Mouse (Mus musculus) embryonic facial prominence, embryonic 10.5 days (tissue): Measurements from ENCODE around the gene Nr5a1. TPM values are rescaled to one million over a fixed set of nuclear protein-coding genes. Genes with fewer than 3 reads are reported as not detected.

Experiments
- DNase-seq: peaks from one replicate; pipeline ENCODE4 v3.0.0-alpha.2; 2017; ENCODE audit warnings: low spot score
- H3K27ac ChIP-seq: fragments of 300-500 bp; sonication (generic); replicated peaks from 2 replicates; pipeline ENCODE4 v1.5.1; 2016; ENCODE audit warnings: mild to moderate bottlenecking
- H3K27me3 ChIP-seq: fragments of 300-500 bp; sonication (generic); replicated peaks from 2 replicates; pipeline ENCODE4 v1.6.1; 2016; ENCODE audit warnings: low read depth, mild to moderate bottlenecking; ENCODE audit not compliant: poor library complexity, severe bottlenecking
- H3K36me3 ChIP-seq: fragments of 300-500 bp; sonication (generic); replicated peaks from 2 replicates; pipeline ENCODE4 v1.6.1; 2016; ENCODE audit warnings: mild to moderate bottlenecking, moderate library complexity
- H3K4me1 ChIP-seq: fragments of 300-500 bp; sonication (generic); 2 replicates; pipeline ENCODE4 v1.6.1; 2016
- H3K4me3 ChIP-seq: fragments of 300-500 bp; sonication (generic); 2 replicates; pipeline ENCODE4 v1.5.1; 2016; ENCODE audit warnings: mild to moderate bottlenecking, moderate library complexity
- H3K9me3 ChIP-seq: fragments of 300-500 bp; sonication (generic); 2 replicates; pipeline ENCODE4 v1.6.1; 2016; ENCODE audit warnings: mild to moderate bottlenecking
- WGBS: fragments of 180-500 bp; shearing (Covaris S2); methylation state at CpG from one replicate; pipeline ENCODE4 v1.1.7; 2016; 5-methylcytosine and 5-hydroxymethylcytosine counted together
- polyA plus RNA-seq: library from polyadenylated mRNA; unstranded; fragments of >200 nt; fragmentation: Nextera tagmentation; extraction: Ambion mirVana; gene quantifications from 2 replicates; pipeline ENCODE4 v1.2.1, GENCODE M21; 2016

Nr5a1 gene
- polyA plus RNA-seq, 1 experiment from 2014 or later, result 0.97 TPM

DNA sequence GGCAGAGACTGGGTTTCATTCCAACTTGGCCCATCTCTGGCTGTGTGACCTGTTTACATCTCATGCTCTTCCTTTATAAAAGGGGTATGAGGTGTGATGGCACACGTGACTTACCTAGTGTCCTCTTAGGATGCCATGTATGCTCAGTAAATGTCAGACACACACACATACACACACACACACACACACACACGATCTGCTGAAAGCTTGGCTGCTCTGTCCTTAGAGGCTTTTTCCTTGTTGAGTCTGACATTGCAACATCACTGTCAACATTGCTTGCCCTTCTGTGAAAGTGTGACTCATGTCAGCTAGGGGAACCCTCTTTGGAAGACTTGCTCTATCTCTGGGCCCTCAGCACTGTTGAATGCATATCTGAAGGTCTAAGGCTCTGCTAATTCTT, 3.1 kb upstream of the Nr5a1 start:
- Histone ChIP-seq H3K4me3 (no peak overlapping the region), H3K9me3 (no peaks in the 10 kb centered on the region), H3K36me3 (no peaks in the 10 kb centered on the region), H3K27ac (no peak overlapping the region), H3K27me3 (peaks cover 49% of the 10 kb centered on the region), H3K4me1 (peaks cover 25% of the 10 kb centered on the region)
- WGBS, result 89% methylated on average over 2 of the region's 2 CpGs
- DNase-seq, result no peak

DNA sequence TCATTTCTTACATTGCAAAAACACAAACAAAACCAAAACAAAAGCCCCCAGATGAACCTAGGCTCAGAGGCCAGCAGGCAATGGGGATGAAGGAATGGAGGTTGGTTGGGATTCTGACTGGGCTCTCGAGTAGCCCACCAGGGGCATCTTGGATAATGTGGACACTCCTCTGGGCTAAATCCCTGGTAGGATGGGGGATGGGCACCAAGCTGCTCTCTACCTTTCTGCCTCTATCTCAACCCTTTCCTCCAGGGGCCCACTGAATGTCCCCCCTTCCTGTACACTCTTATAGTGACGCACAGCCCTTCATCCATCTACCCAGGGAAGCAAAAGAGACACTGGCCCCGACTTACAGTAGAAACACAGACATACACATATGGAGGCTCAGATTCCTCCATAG, 746 bp downstream of the Nr5a1 start:
- no peak overlapping the region for H3K4me3 ChIP-seq
- no peaks in the 10 kb centered on the region for H3K9me3 ChIP-seq
- peaks cover 26% of the 10 kb centered on the region for H3K4me1 ChIP-seq
- 70% methylated on average over 3 of the region's 3 CpGs for WGBS
- peaks cover 85% of the 10 kb centered on the region for H3K27me3 ChIP-seq
- H3K27ac ChIP-seq, result no peak overlapping the region
- DNase-seq, result no peak
- no peaks in the 10 kb centered on the region for H3K36me3 ChIP-seq

DNA sequence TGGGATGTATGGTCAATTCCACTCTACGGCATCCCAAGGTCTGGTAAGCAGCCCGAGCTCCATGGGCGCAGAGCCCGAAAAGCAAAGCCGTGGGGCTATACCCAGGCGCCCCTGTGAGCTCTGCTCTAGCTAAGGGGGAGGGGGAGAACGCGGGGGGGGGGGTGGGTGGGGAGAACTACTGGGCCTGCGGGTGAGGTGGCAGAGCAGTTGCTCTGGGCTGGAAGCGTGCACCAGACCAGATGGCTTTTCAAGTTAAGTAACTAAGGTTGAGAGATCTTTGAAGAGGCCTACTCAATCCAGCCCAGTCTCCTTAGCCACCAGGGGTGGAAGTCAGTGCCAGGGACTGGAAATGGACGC, 1.6 kb downstream of the Nr5a1 start:
- no peak overlapping the region for H3K4me3 ChIP-seq
- 16% methylated on average over 11 of the region's 11 CpGs for WGBS
- DNase-seq, result no peak
- peaks cover 85% of the 10 kb centered on the region for H3K27me3 ChIP-seq
- no peaks in the 10 kb centered on the region for H3K9me3 ChIP-seq
- no peak overlapping the region for H3K27ac ChIP-seq
- H3K4me1 ChIP-seq, result peaks cover 24% of the 10 kb centered on the region
- no peaks in the 10 kb centered on the region for H3K36me3 ChIP-seq

DNA sequence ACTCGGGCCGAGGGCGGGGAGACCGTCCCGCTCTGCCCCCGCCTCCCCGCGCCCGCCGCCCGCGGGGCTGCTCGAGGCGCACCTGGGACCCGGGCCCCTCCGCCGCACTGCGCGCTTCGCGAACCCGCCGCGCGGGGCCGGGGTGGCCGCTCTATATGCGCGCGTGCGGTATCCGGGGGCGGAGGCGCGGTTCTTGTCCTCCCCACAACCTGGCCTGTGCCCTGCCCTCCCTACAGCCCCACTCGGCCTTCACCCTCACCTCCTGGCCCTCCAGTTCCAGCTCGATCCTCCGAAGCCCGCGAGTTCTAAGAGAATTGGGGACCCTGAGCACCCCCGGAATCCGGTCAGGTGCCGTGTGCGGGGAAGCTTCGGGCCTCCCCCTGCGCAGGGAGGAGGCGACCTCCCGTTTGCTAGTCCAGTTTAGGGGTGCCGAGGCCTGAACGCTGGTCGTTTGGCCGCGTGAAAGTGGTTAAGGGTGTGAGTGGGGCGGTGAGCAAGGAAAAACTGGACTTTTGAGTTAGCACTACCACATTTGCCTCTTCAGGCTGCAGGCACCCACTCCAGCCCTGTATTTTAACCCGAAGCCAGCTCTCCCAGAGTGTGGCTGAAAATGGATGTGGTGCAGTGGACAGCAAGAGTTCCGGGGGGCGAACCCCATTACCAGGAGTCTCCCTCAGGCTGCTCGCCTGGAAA, 2.1 kb downstream of the Nr5a1 start:
- 3% methylated on average over 58 of the region's 58 CpGs for WGBS
- Histone ChIP-seq H3K4me1 (peaks cover 27% of the 10 kb centered on the region), H3K36me3 (no peaks in the 10 kb centered on the region), H3K9me3 (no peaks in the 10 kb centered on the region), H3K27ac (no peak overlapping the region), H3K4me3 (peak overlapping the region; percentile 49), H3K27me3 (peaks cover 87% of the 10 kb centered on the region)
- DNase-seq, result peak; percentile 53

DNA sequence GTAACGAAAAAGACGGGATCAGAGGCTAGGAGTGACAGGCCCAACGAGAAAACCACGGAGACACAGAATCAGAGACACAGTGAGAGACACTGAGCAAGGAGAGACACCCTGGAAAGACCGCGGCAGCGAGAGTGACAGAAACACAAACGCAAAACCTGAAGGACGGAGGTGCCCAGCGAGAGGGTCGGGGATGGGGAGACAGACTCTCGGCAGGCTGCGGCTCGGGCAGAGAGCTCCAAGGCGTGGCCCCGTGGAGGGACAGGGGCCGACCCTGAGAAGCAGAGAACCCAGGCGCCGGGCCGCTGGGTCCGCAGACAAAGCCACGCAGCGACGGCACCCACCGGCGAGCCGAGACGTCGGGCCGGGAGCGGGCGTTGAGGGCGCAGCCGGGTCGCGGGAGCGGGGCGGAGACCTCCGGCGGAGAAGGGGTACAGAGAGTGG, 2.9 kb downstream of the Nr5a1 start:
- peak overlapping the region; percentile 49 for H3K4me3 ChIP-seq
- peaks cover 30% of the 10 kb centered on the region for H3K4me1 ChIP-seq
- H3K36me3 ChIP-seq, result no peaks in the 10 kb centered on the region
- H3K27me3 ChIP-seq, result peaks cover 95% of the 10 kb centered on the region
- no peaks in the 10 kb centered on the region for H3K9me3 ChIP-seq
- 1% methylated on average over 40 of the region's 40 CpGs for WGBS
- H3K27ac ChIP-seq, result no peak overlapping the region
- no peak for DNase-seq

DNA sequence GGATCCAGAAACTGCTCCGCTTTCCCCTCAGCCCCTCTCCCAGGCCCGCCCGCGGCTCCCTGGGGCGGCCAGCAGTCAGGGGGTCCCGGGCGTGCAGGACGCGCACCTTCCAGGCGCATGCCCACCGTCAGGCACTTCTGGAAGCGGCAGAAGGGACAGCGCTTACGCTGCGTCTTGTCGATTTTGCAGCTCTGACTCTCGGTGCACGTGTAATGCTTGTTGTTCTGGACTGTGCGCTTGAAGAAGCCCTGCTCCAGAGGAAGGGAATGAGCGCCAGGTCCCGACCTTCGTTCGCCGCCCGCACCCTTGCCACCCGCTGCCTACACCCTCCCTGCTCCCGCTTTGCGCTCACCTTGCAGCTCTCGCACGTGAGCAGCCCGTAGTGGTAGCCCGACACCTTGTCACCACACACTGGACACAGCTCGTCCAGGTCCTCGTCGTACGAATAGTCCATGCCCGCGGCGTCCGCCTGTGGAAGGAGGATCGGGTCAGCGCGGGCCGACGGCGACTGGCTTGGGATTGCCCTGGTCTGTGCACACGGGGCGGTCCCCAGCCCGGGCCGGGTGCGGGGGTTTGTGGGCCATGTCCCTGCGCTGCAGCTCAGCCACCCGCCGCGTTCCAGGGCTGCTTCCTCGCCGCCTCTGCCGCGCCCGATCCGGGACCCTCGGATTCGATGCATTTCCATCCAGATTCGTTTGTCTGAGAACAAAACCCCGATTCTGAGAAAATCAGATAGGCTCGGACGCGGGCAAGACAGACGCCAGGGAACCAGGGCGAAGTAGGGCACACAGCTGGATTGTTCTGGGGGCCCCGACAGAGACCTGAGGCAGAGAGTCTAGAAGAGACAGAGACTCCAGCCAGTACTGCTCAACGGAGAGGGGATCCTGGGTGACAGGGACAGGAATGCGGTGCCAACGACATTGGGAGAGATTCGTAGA, 3.8 kb downstream of the Nr5a1 start:
- Histone ChIP-seq H3K4me1 (peaks cover 37% of the 10 kb centered on the region), H3K27me3 (peaks cover 98% of the 10 kb centered on the region), H3K27ac (no peak overlapping the region), H3K4me3 (peak overlapping the region; percentile 41), H3K9me3 (no peaks in the 10 kb centered on the region), H3K36me3 (no peaks in the 10 kb centered on the region)
- DNase-seq, result peak; percentile 73
- WGBS, result 1% methylated on average over 75 of the region's 75 CpGs

DNA sequence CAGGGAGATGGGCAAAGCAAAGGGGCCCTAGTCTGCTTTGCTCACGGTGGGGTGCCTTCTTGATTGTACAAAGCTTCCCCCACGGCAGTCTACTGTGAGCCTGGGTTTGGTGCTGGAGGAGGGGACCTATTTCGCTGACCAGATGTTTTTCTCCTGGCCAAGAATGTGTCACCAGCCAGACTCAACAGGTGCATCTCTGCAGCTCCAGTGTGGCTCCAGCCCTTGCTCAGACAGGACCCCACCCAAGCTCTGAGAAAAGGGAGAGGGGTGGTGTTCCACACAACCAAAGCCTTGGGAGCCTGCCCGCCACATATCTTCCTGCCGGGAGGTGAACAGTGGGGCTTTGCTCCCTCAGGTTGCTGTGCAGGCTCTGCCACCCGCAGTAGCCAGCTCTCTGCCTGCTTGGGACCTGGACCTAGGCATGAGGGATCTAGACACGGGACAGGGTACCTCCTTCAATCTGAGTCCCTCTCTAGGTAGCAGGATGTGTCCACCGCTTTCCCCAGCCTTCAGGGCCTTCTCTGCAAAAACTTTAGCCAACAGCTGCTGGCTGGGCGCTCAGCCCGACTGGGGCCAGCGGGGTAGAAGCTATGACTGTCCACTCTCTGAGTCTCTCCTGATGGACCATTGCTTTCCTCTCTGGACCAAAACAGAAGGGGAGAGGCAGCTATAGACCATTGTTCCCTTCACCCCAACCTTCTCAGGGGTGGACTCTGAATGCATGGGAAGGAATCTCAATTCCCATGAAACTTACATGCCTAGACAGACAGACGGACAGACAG, 5.2 kb downstream of the Nr5a1 start:
- H3K27me3 ChIP-seq, result peaks cover 100% of the 10 kb centered on the region
- no peak overlapping the region for H3K4me3 ChIP-seq
- no peak overlapping the region for H3K27ac ChIP-seq
- 21% methylated on average over 12 of the region's 12 CpGs for WGBS
- H3K9me3 ChIP-seq, result no peaks in the 10 kb centered on the region
- peaks cover 37% of the 10 kb centered on the region for H3K4me1 ChIP-seq
- H3K36me3 ChIP-seq, result no peaks in the 10 kb centered on the region
- no peak for DNase-seq

DNA sequence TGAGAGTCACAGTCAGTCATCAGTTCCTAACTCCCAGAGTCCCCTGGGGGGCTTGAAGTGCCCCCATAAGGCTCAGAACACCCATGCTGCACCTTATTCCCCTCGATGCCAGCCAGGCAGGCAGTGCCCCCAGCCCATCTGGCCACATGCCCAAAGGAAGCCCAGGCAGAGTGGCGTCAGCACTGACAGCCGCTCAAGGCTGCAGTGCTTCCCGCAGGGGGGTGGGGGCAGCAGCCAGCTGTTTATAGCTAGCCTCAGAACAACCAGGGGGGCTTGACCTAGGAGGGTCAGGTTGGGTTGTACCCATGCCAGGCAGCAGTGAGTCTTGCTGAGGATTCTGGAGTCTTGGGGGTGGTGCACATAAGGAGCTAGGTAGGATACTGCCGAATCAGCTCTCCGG, 7.7 kb downstream of the Nr5a1 start:
- WGBS, result 47% methylated on average over 6 of the region's 6 CpGs
- H3K4me1 ChIP-seq, result peaks cover 30% of the 10 kb centered on the region
- no peaks in the 10 kb centered on the region for H3K36me3 ChIP-seq
- H3K27me3 ChIP-seq, result peaks cover 100% of the 10 kb centered on the region
- no peak overlapping the region for H3K4me3 ChIP-seq
- H3K9me3 ChIP-seq, result no peaks in the 10 kb centered on the region
- DNase-seq, result no peak
- H3K27ac ChIP-seq, result no peak overlapping the region

DNA sequence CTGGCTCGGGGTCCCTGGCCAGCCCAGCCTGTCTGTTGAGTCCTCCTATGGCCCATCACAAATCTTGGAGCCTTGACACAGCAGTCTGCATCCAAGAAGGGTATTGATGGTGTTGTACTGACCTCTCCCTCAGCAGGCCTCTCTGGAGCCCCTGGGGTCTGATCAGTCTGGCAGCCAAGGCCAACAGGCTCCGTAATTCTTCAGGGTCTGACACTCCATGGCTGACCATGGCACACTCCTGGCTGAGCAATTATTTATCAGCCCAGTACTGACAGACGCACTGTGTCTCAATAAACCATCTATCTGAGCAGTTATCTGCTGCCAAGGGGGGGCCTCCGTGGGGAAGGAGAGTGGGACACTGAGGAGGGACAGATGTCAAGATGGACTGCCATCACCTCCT, 9.3 kb downstream of the Nr5a1 start:
- no peak for DNase-seq
- 77% methylated on average over 4 of the region's 4 CpGs for WGBS
- H3K27ac ChIP-seq, result no peak overlapping the region
- peaks cover 16% of the 10 kb centered on the region for H3K4me1 ChIP-seq
- no peaks in the 10 kb centered on the region for H3K9me3 ChIP-seq
- no peaks in the 10 kb centered on the region for H3K36me3 ChIP-seq
- peaks cover 100% of the 10 kb centered on the region for H3K27me3 ChIP-seq
- no peak overlapping the region for H3K4me3 ChIP-seq

DNA sequence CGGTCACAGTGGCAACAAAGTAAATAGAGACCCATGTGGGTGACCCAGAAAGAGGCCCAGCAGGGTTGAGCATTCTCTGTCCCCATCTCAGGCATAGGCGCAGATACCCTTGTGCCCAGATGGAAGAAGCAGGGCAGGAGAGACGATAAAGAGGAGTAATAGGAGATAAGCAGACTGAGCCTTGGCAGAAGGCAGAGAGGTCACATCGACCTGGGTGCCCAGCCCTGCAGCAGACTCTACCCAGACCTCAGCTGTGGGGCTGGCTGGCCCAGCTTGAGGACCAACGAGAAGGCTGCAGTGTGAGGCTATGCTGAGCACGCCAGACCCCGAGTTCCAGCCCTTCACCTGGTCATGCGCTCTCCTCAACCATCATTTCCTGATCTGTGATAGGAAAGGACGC, 10.0 kb downstream of the Nr5a1 start:
- no peaks in the 10 kb centered on the region for H3K36me3 ChIP-seq
- peaks cover 15% of the 10 kb centered on the region for H3K4me1 ChIP-seq
- H3K27ac ChIP-seq, result no peak overlapping the region
- H3K27me3 ChIP-seq, result peaks cover 100% of the 10 kb centered on the region
- H3K9me3 ChIP-seq, result no peaks in the 10 kb centered on the region
- WGBS, result 86% methylated on average over 9 of the region's 9 CpGs
- H3K4me3 ChIP-seq, result no peak overlapping the region
- DNase-seq, result no peak

DNA sequence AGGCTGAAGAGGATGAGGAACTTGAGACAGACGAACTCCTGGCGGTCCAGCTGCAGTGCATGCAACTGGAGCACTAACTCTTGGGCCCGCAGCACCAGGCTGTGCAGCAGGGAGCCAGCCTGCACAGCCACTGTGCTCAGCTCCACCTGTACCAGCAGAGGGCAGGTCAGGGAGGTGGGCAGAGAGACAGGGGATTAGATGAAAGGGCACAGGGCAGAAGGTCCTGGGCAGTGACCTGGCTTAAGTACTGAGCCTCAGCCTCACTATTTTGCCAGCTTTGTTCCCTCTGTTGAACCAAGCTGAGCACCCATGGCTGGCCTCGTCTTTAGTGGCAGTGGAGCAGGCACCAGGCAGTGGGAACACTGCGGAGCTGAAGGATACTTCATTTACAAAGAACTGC, 14.2 kb downstream of the Nr5a1 start:
- H3K27ac ChIP-seq, result no peak overlapping the region
- H3K27me3 ChIP-seq, result peaks cover 100% of the 10 kb centered on the region
- DNase-seq, result no peak
- H3K36me3 ChIP-seq, result no peaks in the 10 kb centered on the region
- no peak overlapping the region for H3K4me3 ChIP-seq
- 66% methylated on average over 5 of the region's 5 CpGs for WGBS
- peaks cover 26% of the 10 kb centered on the region for H3K4me1 ChIP-seq
- no peaks in the 10 kb centered on the region for H3K9me3 ChIP-seq

DNA sequence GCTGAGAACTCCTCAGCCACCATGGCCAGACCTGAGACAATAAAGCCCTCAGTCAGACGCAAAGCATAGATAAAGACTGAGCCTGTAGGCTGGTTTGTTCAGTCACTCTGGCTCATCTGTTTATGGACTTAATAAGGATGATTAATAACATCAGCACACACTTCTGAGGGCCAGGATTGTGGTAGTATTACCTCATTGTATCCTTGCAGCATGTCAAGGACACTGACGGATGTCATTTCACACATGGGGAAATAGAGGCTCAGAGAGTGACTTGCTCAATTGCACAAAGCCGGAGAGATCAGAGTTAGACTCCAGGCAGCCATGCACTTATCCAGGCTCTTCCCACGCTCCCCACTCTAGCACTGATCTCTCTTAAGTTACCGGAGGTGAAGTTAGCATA, 15.7 kb downstream of the Nr5a1 start:
- peaks cover 28% of the 10 kb centered on the region for H3K4me1 ChIP-seq
- no peaks in the 10 kb centered on the region for H3K9me3 ChIP-seq
- H3K4me3 ChIP-seq, result no peak overlapping the region
- H3K27ac ChIP-seq, result no peak overlapping the region
- DNase-seq, result no peak
- 87% methylated on average over 5 of the region's 5 CpGs for WGBS
- H3K36me3 ChIP-seq, result no peaks in the 10 kb centered on the region
- H3K27me3 ChIP-seq, result peaks cover 100% of the 10 kb centered on the region
